Mouse (Mus musculus) c-Kit-positive CD71-negative TER-119-negative erythroid progenitor cells, embryonic 14.5 days (primary cell): ENCODE data around the gene Tdo2.

ENCODE experiments used
- DNase-seq: peaks from one replicate; pipeline ENCODE4 v3.0.0-alpha.2; 2013; ENCODE audit warnings: low read depth

The Tdo2 gene

GRCm38 (mm10) chr3:81943097-81943496 is 32.9 kb downstream of the Tdo2 start:
- DNase-seq = no peak

DNA sequence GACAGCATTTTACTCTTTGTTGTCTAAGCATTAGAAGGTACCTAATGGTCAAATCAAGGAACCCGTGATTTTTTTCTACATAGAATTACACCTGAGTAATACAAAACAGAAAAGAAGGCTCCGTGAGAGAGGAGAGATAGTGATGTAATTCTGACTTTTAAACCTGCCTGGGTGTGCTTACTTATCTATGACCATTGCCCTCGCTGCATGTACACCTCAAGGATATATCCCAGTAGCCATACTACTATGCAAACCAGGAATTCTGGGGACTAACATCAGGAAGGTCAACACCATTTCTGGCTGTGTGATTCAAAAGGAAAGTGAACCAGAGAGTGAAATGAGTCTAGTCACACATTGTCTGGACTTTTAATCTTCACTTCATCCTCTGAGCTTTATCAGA is 33.7 kb downstream of the Tdo2 start:
- no peak for DNase-seq

- no peak for DNase-seq
These were observed 37.1 kb downstream of the Tdo2 start for GRCm38 (mm10) chr3:81938924-81939323.

DNA sequence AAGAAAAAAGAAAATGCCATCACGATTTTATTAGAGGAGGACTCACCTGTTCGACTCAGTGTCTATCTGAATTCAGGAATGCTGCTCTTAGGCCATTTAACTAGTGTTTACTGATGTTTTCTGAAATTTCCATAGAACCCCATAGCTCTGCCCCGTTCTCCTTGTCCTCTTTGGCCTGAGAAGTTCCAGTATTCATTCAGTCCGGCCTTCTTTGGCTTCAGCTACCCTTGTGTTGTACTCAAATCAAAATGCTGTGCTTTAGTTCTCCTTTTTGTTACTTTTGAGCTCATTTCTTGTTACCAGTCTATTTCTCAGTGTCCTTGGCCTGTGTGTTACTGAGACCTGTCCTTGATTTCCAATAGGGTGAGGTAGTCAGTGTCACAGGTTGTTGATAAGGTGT is 42.7 kb downstream of the Tdo2 start:
- no peak for DNase-seq

- DNase-seq = peak; percentile 61
These were observed 43.6 kb downstream of the Tdo2 start, which contains the start of gene Ctso for GRCm38 (mm10) chr3:81932141-81933101. Gene Ctso, plus strand, starts transcription at chr3:81932601.

DNA sequence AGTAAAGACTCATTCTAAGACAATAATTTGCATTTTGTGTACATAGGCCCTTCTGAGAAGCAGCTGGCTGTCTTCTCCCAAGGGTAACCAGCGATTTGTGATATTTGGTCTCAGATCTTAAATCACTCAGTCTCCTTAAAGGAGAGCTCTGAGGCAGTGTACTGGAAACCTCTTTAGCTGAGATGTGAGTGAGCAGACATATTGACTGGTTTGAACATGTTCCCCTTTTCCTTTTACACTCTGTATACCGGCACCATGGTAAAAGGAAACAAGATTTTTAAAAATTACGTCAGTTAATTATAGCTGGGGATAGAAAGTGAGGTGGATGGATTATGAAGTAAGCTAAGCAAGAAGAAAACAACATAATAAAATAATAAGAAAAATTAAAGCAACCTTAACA is 44.3 kb downstream of the Tdo2 start:
- DNase-seq = no peak

- no peak for DNase-seq
These were observed 46.9 kb downstream of the Tdo2 start for GRCm38 (mm10) chr3:81929073-81929472.

- DNase-seq = no peak
These were observed 49.2 kb downstream of the Tdo2 start for GRCm38 (mm10) chr3:81926764-81927325.

DNA sequence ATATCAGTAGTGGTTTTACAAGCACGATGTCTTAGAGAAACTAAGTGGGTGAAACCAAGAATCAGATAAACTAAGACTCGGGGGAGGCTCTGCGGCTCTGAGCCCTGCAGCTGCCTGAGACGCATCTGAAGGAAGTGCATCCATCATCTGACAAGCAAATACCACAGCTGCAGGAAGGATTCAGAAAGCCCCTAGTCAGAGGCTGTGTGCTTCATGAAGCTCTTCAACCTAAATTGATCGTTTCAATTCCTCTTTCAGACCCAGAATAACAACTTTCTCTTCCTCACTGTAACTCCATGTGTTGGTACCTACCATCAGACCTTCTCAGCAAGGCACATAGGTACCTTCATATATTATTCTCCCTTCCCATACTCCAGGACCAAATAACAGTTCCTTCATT is 50.1 kb downstream of the Tdo2 start:
- DNase-seq = peak; percentile 17

- DNase-seq = peak; percentile 38
These were observed 51.1 kb downstream of the Tdo2 start for GRCm38 (mm10) chr3:81924931-81925330.

DNA sequence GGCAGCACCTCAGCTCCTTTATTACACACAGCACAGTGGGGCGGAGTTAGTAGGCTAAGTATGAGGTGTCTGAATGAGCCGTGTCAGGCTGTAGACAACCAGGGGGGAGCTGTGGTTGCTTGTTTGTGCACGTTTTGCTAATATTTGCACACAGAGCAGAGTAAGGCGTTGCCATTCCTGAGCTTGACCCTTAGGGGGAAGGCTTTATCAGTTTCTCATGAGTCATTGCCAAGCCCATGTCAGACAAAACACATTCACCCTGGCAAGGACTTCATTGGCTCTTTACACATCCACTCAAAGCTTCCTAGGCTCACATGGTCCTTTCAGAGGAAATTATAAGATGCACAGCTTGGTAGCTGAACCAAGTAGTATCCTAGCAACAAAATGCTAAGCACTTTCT is 53.1 kb downstream of the Tdo2 start:
- DNase-seq = no peak

GRCm38 (mm10) chr3:81919681-81920080 is 56.3 kb downstream of the Tdo2 start:
- DNase-seq = no peak

DNA sequence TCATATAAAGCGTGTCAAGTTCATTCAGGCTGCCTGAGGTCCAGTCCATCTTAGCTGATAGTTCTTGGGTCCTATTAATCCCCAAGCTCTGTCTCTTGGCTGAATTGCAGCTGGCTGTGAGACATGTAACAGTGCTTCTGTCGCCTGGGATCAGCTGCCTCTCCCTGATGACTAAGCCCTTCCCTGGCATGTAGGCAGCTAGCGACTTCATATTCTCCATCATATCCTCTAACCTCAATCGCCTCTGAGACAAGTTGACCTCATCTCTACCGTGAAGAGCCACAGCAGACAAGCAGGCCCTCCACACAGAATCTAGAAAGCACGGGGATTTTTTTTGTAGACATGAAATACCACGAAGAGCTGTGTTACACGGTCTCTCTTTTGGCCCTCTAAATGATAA is 57.8 kb downstream of the Tdo2 start:
- DNase-seq = no peak

- no peak for DNase-seq
These were observed 58.6 kb downstream of the Tdo2 start for GRCm38 (mm10) chr3:81917354-81917935.

DNA sequence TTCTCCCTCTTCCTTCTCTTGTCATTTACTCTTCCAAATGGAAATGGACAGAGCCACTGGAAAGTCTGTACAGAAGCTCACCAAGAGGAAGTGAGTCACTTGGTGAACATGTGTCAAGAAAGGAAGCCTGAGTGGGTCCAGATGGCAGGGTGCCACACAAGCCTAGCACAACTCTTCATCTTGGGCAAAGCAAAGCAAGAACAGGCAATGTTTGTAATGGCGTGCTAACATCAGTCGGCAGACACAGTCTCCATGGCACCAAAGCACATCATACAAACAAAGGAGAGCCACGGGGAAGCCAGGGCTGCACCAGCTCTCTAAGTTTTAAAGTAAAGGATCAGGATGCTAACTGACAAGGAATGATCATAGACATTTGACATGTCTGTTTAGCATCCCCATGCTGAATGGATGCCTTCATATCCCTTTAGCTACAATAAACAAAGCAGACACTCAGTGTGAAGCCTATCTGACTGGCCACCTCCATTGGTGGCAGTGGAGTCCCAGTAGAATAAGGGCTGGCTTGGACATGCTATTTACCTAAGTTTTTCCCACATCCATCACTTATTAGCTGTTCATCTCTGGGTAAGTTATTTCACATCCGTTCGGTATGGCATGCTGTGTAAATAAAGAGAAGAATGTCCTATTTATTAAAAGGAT is 59.8 kb downstream of the Tdo2 start:
- DNase-seq = no peak

DNA sequence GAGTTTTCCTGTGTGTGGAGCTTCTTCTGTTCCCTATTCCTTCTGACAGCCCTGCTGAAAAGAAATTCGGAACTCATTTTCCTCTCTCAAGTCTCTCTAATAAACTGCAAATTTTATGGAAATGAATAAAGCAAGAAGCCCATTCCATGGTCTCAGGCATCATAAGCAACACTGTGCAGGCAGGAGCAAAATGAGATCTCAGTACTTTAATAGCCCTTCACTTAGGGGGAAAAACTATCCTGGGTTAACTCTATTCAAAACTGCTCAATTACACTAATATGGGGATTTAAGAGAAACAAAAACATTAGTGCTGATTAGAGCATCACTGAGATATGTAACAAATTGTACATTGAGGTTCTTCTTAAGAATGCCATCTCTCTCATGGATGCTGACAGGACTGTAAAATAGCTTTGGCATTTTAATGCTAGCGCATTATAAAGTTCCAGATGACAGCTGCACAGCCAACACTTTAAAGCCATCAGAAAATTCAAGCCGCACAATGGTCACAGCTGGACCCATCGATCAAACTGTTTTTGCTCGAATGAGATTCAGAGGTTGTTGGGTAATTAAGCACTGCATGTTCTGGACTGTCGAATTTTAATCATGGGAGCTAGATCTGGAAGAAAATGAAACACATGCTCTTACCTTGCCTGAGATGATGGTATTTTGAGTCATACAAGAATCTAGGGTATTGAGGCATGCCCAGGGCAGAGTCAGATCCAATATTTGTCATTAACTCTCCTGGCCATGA is 65.5 kb downstream of the Tdo2 start:
- no peak for DNase-seq
